Mouse (Mus musculus) urinary bladder, adult 2 months (tissue): ENCODE measurements at regions not wholly inside any gene's neighbourhood (a gene's known extent, or its start where the extent isn't known, plus 50 kb on each side); places are given as distances from the start of the nearest gene placed in this dataset.

Experiments used
- DNase-seq: peaks from one replicate; pipeline ENCODE4 v3.0.0; 2022; ENCODE audit warnings: low spot score

- DNase-seq: no peak
Measured at GRCm38 (mm10) chr10:95085688-95086268, 141.1 kb upstream of the Plxnc1 start.

GRCm38 (mm10) chr10:95083341-95084148 is 138.9 kb upstream of the Plxnc1 start:
- DNase-seq: no peak

- DNase-seq: no peak
Measured at GRCm38 (mm10) chr10:95082634-95083033, 138.0 kb upstream of the Plxnc1 start.

- no peak for DNase-seq
Measured at GRCm38 (mm10) chr10:95079979-95080378, 135.3 kb upstream of the Plxnc1 start.

GRCm38 (mm10) chr10:95076421-95076820 is 131.8 kb upstream of the Plxnc1 start:
- DNase-seq: no peak

- no peak for DNase-seq
Measured at GRCm38 (mm10) chr10:95075897-95076296, 131.3 kb upstream of the Plxnc1 start.

- DNase-seq: no peak
Measured at GRCm38 (mm10) chr10:95074959-95075590, 130.4 kb upstream of the Plxnc1 start.

- DNase-seq: no peak
Measured at GRCm38 (mm10) chr10:95074381-95074780, 129.7 kb upstream of the Plxnc1 start.

- DNase-seq: no peak
Measured at GRCm38 (mm10) chr10:95067971-95068370, 123.3 kb upstream of the Plxnc1 start.

GRCm38 (mm10) chr10:95066774-95067173 is 122.1 kb upstream of the Plxnc1 start:
- no peak for DNase-seq

GRCm38 (mm10) chr10:95059486-95060091 is 115.0 kb upstream of the Plxnc1 start:
- DNase-seq: no peak

GRCm38 (mm10) chr10:95059078-95059477 is 114.4 kb upstream of the Plxnc1 start:
- DNase-seq: no peak

- no peak for DNase-seq
Measured at GRCm38 (mm10) chr10:95057051-95057714, 112.5 kb upstream of the Plxnc1 start.

- DNase-seq: no peak
Measured at GRCm38 (mm10) chr10:95056541-95056940, 111.9 kb upstream of the Plxnc1 start.

GRCm38 (mm10) chr10:95054869-95055268 is 110.2 kb upstream of the Plxnc1 start:
- no peak for DNase-seq

GRCm38 (mm10) chr10:95048790-95049189 is 104.2 kb upstream of the Plxnc1 start:
- DNase-seq: no peak

GRCm38 (mm10) chr10:95043978-95044377 is 99.3 kb upstream of the Plxnc1 start:
- DNase-seq: no peak

GRCm38 (mm10) chr10:95040258-95040895 is 95.7 kb upstream of the Plxnc1 start:
- no peak for DNase-seq

- DNase-seq: no peak
Measured at GRCm38 (mm10) chr10:95036043-95036697, 91.5 kb upstream of the Plxnc1 start.

GRCm38 (mm10) chr10:95035371-95035770 is 90.7 kb upstream of the Plxnc1 start:
- DNase-seq: no peak

- no peak for DNase-seq
Measured at GRCm38 (mm10) chr10:95034566-95034965, 89.9 kb upstream of the Plxnc1 start.
